Mouse (Mus musculus) E14TG2a.4 (cell line): ENCODE measurements around the gene Amn1.

ENCODE experiments used
- CTCF ChIP-seq: conservative IDR thresholded peaks from 2 replicates; pipeline ENCODE4 v1.5.1; 2014; ENCODE audit warnings: low read length
- NANOG ChIP-seq: IDR thresholded peaks from 2 replicates; pipeline ENCODE4 v1.6.1; 2014; ENCODE audit warnings: borderline replicate concordance, low read length, mixed read lengths

- TF ChIP-seq CTCF (no peak), NANOG (no peak)
Measured at GRCm38 (mm10) chr6:149152119-149152518, 36.4 kb downstream of the Amn1 start.
